Mouse (Mus musculus) ZHBTc4 (cell line): ENCODE measurements at regions not wholly inside any gene's neighbourhood (a gene's known extent, or its start where the extent isn't known, plus 50 kb on each side); places are given as distances from the start of the nearest gene placed in this dataset.

Experiments used
- DNase-seq: peaks from one replicate; pipeline ENCODE4 v3.0.0-alpha.2; 2011; ENCODE audit warnings: low read depth, low spot score

DNA sequence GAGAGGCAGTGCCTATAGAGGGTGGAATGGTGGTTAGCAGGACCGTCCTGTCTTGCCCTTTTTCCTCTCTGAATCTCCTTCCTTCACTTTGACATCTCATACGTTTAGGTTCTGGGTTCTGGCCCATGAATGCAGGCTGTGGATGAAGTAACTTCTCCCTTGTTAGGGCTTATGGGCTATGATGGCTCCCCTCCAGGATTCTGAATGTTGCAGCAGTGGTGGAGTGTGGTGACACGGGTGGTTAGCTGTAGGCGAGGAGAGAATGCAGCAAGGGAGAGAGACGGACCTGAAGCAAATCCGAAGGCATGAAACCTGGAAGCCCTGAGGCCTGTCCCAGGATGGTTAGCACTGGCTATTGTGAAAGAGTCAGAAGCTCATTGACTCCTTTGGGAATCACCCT is 204.4 kb upstream of the Gm5148 start:
- no peak for DNase-seq

DNA sequence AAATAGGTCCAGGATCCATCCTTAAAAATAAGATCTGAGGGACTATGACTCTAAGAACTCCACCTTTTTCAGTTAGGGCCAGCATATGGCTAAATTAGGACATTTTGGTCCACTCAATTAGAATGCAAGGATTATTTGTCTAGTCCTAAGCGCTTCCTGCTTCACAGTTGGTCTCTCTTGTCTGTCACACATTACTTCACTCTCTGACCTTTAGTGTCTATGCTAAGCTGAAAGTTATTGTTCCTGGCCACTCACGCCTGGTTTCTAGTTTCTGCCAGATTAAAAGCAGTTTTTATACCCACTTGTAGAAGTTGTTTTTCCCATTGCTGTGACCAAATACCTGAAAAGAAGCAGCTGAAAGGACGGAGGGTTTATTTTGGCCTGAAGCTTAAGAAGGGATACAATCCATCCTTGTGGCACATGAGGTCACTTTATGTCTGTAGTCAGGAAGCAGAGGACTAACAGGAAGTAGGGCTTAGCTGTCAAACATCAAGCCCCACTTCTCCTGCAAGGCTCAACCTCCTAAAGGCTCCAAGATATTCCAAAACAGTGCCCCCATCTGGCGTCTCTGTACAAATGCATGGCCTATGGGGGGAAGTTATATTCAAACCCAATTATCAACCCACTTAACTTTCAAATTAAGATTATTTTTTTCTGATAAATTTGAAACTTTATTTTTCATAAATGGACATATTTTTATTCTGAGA is 195.3 kb upstream of the Gm5148 start:
- DNase-seq: peak; percentile 6

DNA sequence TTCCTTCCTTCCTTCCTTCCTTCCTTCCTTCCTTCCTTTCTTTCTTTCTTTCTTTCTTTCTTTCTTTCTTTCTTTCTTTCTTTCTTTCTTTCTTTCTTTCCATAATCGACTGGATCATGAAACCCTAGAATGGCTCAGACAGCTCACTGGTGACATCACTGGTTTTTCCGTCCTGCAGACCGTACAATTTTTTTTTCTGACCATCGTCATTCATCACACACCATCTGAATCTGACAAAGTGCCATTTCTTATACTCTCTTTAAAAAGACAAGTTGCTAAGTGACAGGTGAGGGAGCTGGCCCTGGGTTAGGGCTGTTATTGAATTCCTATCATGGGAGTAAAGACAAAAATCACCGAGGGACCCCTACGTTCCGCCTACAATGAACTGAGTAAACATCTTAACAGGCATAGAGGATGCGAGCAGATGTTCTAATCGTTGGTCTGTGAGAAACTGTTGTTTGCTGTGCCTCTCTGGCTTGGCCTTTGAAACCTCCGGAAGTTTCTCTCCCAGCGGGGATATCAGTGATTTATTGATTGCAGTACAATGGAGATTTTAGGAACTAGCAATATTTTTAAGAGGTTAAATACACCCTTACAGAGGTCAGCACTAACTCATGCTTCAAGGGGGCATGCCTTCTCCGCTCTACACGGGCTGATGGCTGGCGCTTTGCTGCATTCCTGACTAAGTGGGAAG is 192.6 kb upstream of the Gm5148 start:
- DNase-seq: no peak

DNA sequence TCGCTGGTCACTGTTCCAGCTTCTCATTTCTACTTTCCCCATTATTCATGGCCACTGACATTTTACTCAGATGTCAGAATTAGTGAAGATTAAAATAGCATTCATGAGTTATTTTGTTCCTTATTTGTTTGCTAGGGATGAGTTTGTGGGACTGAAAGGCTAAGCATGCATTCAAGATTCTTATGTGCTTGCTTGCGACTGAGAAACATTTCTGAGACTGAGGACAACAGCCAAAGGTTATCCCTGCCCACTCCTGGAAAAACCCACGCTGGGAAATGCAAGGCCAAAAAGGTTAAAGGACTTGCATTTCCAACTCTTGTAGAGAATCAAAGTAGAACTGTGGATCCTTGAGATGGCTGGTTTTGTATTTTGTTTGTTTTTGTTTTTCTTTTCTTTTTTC is 192.0 kb upstream of the Gm5148 start:
- no peak for DNase-seq

DNA sequence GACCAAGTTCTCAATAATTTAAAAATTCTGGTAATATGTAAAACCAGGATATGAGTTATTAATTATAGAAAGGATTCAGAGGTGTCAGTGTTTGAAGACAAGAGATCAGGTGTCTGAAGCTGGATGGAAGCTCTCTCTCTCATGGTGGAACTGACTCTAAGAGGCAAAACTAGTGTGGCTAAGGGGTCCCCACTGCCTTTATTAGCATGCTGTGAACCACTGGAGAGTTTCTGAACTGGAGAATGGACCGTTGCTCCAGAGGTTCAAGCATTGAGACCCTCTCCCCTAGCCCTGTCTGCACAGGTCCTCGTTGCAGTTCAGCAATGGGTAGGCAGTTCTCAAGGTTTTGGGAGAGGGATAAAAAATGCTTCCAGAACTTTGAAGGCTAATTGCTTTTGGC is 191.4 kb upstream of the Gm5148 start:
- DNase-seq: no peak

DNA sequence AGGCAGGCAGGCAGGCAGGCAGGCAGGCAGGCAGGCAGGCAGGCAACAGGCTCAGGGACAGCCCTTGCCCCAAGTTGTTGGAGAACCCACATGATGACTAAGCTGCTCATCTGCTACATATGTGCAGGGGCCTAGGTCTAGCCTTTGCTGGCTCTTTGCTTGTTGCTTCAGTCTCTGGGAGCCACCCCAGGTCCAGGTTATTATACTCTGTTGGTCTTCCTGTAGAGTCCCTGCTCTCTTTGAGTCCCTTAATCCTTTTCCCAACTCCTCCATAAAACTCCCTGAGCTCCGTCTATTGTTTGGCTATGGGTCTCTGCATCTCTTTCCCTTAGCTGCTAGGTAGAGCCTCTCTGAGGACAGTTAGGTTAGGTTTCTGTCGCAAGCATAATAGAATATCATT is 189.8 kb upstream of the Gm5148 start:
- no peak for DNase-seq

DNA sequence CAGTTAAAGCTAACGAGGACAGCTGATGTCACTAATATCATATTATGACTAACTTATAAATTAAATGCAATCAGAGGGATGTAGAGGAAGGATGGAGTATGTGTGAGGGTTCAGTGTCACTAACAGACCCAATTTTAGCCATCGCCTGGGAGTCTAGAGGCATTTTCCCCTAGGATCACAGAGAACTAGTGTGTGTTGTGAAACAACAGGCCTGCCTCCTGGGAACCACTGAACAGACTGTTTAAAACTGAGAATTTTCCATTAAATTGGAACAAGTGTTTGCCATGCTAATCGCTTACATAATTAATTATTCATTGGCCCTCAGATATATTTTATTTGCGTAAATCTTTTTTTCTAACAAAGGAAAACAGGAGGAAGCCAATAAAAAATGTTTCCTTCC is 185.5 kb upstream of the Gm5148 start:
- no peak for DNase-seq

DNA sequence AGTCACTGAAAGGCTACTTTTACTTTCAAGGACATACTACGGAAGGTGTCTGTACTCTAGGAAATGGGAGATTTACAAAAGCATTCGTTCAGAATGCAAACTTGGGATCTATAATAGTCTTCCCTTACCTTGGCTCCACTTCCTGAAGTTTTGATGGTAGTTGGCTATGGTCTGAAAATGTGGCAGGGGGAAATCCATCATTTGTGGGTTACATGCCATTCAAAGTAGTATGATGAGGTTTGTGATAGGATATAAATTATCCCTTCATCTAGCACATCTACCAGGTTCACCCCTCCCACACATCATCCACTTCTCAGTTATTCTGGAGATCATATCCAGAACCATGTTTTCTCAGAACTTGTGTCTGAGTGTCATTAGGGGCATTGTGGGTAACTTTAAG is 184.7 kb upstream of the Gm5148 start:
- DNase-seq: no peak

DNA sequence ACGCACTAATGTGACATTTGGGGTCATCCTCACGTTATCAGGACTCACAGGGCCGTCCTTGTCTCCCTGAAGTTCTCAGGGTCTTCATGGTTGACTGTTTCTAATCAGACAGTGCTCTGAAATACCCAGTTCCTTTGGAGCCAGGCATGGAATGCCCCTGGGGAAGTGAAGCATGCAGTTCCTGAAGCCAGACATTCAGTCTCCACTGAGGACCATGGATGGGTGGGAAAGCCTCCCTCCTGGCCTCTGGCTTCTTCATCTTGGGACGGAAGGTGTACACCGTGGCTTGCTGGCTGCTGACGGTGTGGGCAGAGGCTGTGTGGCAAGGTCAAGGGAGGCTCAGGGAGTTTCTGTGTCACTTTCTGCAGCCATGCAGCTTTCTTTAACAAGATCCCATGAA is 184.2 kb upstream of the Gm5148 start:
- no peak for DNase-seq

DNA sequence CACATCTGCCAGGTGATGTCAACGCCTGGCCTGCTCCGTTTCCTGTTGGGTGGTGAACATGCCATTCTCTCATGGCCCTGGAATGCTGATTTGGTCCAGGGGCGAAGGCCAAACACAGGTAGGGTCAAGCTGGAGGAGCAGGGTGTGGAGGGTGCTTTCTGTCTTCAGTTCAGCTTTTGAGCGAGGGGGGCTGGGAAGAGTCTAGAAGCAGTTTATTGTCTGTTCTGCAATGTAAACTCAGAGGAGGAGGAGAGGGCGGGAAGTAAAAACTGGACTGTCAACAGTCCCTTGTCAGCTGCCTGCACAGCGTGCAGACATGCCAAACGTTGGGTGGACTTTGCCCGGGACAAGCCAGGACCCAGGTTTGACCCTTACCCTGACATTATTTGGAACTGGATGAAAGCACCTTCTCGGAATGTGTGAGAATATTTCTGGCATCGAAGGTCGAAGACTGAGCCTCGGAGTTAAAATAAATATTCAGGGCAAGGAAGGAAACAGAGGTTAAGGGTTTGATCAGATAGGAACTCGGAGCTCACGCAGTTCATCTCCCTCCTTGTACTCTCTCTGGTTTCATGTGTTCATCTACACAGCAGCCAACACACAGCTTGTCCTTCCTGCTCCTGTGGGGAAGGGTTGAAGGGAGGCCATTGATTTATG is 183.3 kb upstream of the Gm5148 start:
- no peak for DNase-seq

DNA sequence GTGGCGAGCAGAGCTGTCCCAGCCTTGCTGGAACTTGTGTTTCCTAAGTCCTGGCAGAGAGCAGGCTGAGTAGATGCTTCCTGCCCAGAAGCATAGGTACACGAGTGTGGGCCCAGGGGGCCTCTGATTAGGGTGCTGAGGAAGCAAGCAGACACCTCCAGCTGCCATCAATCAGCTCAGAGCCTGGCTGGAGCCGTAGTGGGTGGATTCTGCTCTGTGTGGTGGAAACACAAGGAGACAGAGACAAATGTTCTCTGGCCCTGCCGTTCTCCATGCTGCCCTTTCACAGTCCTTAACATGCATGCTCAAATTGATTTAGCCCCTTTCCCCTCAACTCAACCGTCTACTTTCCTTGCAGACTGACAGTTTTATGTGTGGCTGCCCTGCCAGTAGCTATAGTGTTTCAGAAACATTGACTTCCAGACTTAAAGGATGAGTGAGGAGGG is 182.5 kb upstream of the Gm5148 start:
- DNase-seq: no peak

DNA sequence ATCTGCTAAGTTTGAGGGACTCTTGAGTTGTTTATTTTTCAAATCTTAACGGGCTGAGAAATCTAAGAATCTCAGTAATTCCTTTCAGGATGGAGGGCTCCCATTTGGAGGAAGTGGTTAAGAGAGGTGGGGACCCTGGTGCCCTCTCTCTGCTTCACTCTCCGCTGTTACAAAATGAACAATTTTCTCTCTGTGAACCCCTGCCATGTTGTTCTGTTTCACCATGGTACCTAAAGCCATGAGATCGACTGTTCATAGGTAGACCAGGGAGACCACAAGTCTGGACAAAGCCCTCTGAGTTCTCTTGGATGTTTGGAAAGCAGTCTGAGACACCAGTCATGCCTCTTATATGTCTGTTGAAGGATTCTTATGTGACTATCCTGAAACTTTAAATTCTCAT is 179.9 kb upstream of the Gm5148 start:
- DNase-seq: no peak

DNA sequence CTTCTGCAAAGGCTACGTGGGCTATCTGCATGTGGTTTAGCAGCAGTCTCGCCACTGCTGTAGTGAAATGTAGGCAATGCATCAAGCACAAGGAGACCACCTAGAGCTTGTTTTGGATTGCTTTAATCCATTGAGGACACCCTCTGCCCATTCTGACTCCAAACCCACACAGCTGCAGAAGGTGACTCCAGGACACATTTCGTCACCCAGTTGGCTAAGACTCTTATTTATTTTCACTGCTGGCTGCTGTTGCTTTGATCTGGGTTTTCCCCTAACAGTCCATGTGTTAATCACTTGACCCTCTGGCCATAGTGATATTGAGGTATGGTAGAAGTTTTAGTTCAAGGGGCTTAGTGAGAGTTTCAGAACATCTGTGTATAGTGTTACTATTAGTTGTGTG is 179.2 kb upstream of the Gm5148 start:
- no peak for DNase-seq

DNA sequence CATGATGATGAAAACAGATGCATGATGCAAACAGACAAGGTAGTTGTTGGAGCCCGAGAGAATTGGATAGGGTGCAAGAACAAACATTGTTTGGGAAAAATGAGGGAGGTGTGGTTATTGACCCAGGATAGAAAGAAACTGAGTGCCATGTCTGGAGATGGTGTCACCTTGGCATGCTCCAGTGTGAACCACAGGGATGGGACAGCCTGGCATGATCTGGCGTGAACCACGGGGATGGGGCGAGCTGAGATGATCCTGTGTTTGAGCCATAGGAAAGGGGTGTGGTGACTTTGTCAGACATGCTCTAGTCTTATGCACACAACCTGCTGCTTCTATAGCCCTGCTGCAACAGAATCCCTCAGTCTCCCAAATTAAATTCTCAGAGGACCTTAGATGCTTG is 178.7 kb upstream of the Gm5148 start:
- DNase-seq: no peak

DNA sequence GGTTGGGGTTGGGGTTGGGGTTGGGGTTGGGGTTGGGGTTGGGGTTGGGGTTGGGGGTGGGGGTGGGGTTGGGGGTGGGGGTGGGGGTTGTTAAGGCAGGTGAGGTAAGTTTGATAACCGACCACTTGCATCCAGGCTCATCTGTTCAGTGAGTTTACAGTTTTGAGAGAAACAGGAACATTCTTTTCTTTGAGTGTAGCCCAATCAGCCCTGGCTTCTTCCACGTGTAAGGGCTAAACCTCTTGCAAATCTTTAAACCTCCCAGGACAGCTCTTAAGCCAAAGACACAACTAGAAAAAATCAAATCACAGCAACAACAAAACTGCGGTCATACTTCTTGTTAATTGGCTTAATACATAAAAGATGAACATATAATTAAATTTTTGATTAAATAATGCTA is 173.1 kb upstream of the Gm5148 start:
- DNase-seq: no peak

DNA sequence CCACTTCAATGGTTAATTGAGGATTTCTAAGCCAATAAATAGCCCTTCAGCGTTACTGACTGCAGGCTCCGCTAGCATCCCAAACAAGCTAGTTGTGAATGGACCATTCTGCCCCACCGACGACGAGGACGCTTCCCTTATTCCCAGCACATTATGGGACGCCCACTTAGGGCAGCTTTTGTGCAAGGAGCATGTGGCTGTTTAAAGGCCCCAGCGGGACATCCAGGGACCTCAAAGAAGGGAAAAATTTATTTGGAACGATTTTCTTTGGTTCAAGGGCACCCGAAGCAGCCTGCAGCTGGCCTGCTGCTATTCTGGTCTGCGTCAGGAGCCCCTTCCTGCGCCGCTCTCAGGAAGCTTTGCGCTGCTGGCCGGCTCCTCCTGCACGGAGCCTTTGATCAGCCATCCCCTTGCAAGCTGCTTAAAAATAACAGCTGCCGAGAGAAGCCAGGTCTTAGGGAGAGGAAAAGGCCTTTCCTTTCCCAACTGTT is 172.6 kb upstream of the Gm5148 start:
- peak; percentile 28 for DNase-seq

DNA sequence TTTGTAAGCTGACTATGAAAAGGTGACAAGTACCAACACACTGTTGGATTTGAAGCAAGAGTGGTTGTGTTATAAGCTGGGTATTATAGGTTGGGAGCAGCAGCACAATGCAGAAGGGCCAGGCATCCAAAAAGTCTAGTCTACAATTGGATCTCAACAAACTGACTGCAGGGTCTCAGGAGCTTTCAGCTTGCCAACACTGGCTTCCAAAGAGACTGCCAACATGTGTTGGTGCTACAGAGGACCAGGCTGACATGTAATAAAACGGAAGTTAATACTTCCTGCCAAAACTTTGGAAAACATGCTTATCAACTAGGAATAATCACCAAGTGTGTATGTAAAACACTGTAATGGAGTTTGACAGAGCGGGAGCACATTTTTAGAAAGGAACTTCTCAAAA is 170.3 kb upstream of the Gm5148 start:
- DNase-seq: no peak

DNA sequence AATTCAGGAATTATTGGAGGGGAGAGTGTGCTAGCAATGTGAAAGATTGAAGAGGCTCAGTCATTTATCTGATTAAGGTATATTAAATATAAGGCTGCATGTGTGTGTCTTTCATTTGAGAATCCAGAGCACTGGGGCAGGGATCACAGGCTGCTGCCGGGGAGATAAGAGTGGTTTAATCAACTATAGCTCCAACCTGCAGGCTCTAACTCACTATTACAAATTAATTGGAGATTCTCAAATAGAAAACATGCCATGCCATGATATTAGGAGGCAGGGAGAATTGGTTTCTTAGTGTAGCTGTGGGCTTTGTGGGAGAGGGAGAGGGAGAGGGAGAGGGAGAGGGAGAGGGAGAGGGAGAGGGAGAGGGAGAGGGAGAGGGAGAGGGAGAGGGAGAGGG is 165.9 kb upstream of the Gm5148 start:
- no peak for DNase-seq

DNA sequence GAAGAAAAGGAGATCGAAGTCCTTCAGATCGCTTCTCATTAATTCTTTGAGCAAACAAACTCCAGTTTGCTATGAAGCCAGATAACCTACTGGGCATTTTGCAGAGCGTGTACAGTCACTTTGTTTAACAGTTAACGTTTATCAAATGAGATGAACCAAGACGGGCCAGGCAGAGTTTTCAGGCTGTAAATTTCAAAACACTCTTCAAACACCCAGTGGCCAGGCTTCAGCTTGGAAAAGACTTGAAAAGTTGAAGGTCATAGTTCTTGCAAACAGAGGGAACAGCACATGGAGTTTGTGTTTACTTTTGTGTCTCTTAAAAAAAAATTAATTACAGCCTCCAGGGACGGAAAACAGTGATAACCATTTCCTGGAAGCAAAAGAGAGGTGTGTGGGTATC is 164.2 kb upstream of the Gm5148 start:
- no peak for DNase-seq

DNA sequence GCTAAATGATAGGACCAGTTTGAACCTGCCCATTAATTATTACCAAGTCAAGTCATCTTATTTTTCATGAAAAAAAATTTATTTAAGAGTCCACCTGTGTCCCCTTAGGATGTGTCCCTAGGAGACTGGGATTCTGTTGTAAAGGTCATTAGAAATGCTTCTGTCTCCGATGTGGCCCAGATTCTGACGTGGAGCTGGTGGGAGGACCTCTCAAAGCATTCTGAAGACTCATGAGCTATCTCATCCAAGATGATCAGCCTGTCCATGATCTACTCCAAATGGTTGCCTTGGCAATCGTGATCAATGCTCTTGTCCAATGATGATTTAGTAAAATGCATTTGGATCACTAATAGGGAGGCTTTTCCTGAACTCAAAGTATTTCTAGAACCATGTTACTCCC is 163.4 kb upstream of the Gm5148 start:
- DNase-seq: no peak

DNA sequence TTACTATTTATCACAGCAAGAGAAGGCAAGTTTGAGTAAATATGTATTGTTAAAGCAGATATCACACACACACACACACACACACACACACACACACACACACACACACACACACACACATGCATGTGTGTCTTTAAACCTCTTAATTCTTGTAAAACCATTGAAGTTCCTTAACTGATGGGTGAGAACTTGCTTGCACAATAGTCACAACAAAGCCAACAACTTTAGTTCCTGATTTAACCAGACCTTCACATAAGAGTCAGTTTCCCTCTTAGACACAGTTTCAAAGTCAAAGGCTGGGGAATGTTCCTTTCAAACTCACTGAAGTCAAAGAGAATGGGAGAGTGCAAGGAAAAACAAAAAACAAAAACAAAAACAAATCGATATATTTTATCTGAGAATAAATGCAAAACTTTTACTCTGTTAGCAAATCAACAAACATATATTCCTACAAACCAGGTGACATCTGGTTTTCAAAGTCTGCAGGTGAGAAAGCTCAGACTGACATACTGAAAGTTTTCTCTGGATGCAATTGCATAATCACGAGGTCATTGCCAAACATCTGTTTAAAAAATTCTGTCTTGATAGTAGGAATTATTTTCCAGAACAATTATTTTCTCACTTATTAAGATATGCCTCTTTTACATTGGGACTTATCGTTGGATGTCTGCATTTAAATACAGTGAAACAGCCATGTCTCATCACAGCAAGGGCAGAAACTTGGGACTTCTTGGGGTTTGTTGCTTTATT is 162.6 kb upstream of the Gm5148 start:
- DNase-seq: no peak

DNA sequence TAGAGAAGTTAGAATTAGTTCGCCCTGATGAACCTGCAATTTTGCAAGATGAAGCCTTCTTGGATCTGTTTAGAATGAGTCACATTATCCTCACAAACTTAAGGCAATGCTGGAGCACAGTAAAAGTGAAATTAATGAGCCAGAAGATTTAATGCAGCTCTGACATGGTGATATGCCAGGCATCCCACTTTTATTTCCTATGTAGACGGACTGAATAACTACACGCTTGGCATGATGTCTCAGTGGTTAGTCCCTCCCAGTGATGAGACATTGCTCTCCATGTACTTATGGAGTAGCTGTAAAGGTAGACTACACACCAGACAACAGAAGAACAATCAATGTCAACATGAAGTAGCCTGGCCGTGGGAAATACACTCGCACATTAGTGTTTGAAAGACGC is 161.5 kb upstream of the Gm5148 start:
- DNase-seq: no peak
